Mouse (Mus musculus) heart, embryonic 14.5 days (tissue): ENCODE data around the gene Hist1h2ad. TPM values are rescaled to one million over a fixed set of nuclear protein-coding genes. Genes with fewer than 3 reads are reported as not detected.
"Not testable (repeated sequence)": the region's sequence is repeated elsewhere in the genome, so short reads cannot be mapped to it uniquely, and the experiment has no call there.

Source experiments
- ATAC-seq: fragments of 200-750 bp; cut with Nextera tagmentation; 2 replicates; pipeline ENCODE4 v1.8.0; 2017; ENCODE audit warnings: low read depth, moderate TSS enrichment; ENCODE audit not compliant: insufficient number of reproducible peaks, insufficient read depth, low FRiP score
- H3K27ac ChIP-seq, 2 experiments: fragments of 200-500 bp in 1 of 2; fragments of 300-500 bp in 1 of 2; sonication (generic) in 1 of 2; replicated peaks in 1 of 2; 2 replicates each; pipeline ENCODE4 v1.5.1; 2012 to 2014; ENCODE audit warnings: low read depth in 2 of 2, low read length in 2 of 2, control low read depth in 1 of 2, mild to moderate bottlenecking in 1 of 2, mixed read lengths in 1 of 2; ENCODE audit not compliant: control insufficient read depth in 1 of 2, insufficient read depth in 1 of 2
- H3K27me3 ChIP-seq: fragments of 300-500 bp; sonication (generic); 2 replicates; pipeline ENCODE4 v1.6.1; 2014; ENCODE audit warnings: mild to moderate bottlenecking, low read length, control low read depth; ENCODE audit not compliant: control insufficient read depth, insufficient read depth
- H3K36me3 ChIP-seq: fragments of 300-500 bp; sonication (generic); 2 replicates; pipeline ENCODE4 v1.6.1; 2014; ENCODE audit warnings: mild to moderate bottlenecking, control low read depth, low read length, mixed read lengths; ENCODE audit not compliant: control insufficient read depth, insufficient read depth
- H3K4me1 ChIP-seq, 2 experiments: fragments of 200-500 bp in 1 of 2; fragments of 300-500 bp in 1 of 2; sonication (generic) in 1 of 2; 2 replicates each; pipeline ENCODE4 v1.6.1; 2012 to 2014; ENCODE audit warnings: low read length in 2 of 2, control low read depth in 1 of 2, mixed read lengths in 1 of 2; ENCODE audit not compliant: control insufficient read depth in 2 of 2, insufficient read depth in 2 of 2
- H3K4me2 ChIP-seq: fragments of 300-500 bp; sonication (generic); 2 replicates; pipeline ENCODE4 v1.6.1; 2014; ENCODE audit warnings: mild to moderate bottlenecking, low read length
- H3K4me3 ChIP-seq, 2 experiments: fragments of 200-500 bp in 1 of 2; fragments of 300-500 bp in 1 of 2; sonication (generic) in 1 of 2; 2 replicates each; pipeline ENCODE4 v1.5.1; 2012 to 2014; ENCODE audit warnings: low read length in 2 of 2, mild to moderate bottlenecking in 2 of 2, control low read depth in 1 of 2, low read depth in 1 of 2, moderate library complexity in 1 of 2; ENCODE audit not compliant: control insufficient read depth in 1 of 2, insufficient read depth in 1 of 2
- H3K9ac ChIP-seq: fragments of 300-500 bp; sonication (generic); 2 replicates; pipeline ENCODE4 v1.6.1; 2014; ENCODE audit warnings: mild to moderate bottlenecking, low read length
- H3K9me3 ChIP-seq: fragments of 300-500 bp; sonication (generic); 2 replicates; pipeline ENCODE4 v1.6.1; 2016; ENCODE audit warnings: low read length, control low read depth; ENCODE audit not compliant: control insufficient read depth
- WGBS: fragments of 180-500 bp; shearing (Covaris S2); extraction: QIAGEN DNeasy Blood & Tissue Kit; methylation state at CpG from one replicate; pipeline ENCODE4 v1.1.7; 2014; 5-methylcytosine and 5-hydroxymethylcytosine counted together
- polyA plus RNA-seq: library from polyadenylated mRNA; unstranded; fragments of >200 nt; fragmentation: Nextera tagmentation; extraction: Ambion mirVana; gene quantifications from 2 replicates; pipeline ENCODE4 v1.2.1, GENCODE M21; 2014

The Hist1h2ad gene
- polyA plus RNA-seq, 1 experiment from 2014 or later = 0.53 TPM

GRCm38 (mm10) chr13:23530901-23531875 is 43.0 kb upstream of the Hist1h2ad start, which contains the start of gene Hist1h4h:
Gene Hist1h4h, plus strand, starts transcription at chr13:23531050.
- Histone ChIP-seq H3K36me3 (no peaks in the 10 kb centered on the region), H3K9me3 (no peaks in the 10 kb centered on the region), H3K4me2 (peak within 1 kb of the TSS; percentile 71), H3K27me3 (no peaks in the 10 kb centered on the region), H3K27ac (peak within 1 kb of the TSS; percentile 95 to 100), H3K4me3 (peak within 1 kb of the TSS; percentile 49 to 67), H3K9ac (peak within 1 kb of the TSS; percentile 95), H3K4me1 (peaks cover 8 to 32% of the 10 kb centered on the region in 2 experiments)
- WGBS = under 1% methylated on average over 50 of the region's 70 CpGs
- ATAC-seq = peak; percentile 81

- ATAC-seq = no peak
Observed at GRCm38 (mm10) chr13:23532262-23533075, 41.7 kb upstream of the Hist1h2ad start.

GRCm38 (mm10) chr13:23533560-23534367 is 40.4 kb upstream of the Hist1h2ad start, which contains the start of gene Hist1h2af:
Gene Hist1h2af, plus strand, starts transcription at chr13:23533906.
- Histone ChIP-seq H3K27ac (peak within 1 kb of the TSS; percentile 89 to 95), H3K4me1 (peaks cover 8 to 35% of the 10 kb centered on the region in 2 experiments), H3K4me3 (peak within 1 kb of the TSS; percentile 36 to 48), H3K4me2 (peak within 1 kb of the TSS; percentile 71), H3K9ac (peak within 1 kb of the TSS; percentile 71)
- WGBS = under 1% methylated on average over 23 of the region's 53 CpGs
- ATAC-seq, H3K27me3 ChIP-seq, H3K36me3 ChIP-seq, H3K9me3 ChIP-seq: not testable (repeated sequence)

More at GRCm38 (mm10) chr13:23532262-23533075, 41.7 kb upstream of the Hist1h2ad start:
- Histone ChIP-seq H3K27me3 (no peaks in the 10 kb centered on the region), H3K4me3 (peak overlapping the region; percentile 21 to 67; a peak in 3 of 4 replicates), H3K4me2 (peak overlapping the region; percentile 71), H3K36me3 (no peaks in the 10 kb centered on the region), H3K9ac (peak overlapping the region; percentile 71), H3K27ac (peak overlapping the region; percentile 61 to 95), H3K9me3 (no peaks in the 10 kb centered on the region), H3K4me1 (peaks cover 8 to 36% of the 10 kb centered on the region in 2 experiments)
- 24% methylated on average over 9 of the region's 9 CpGs for WGBS

GRCm38 (mm10) chr13:23534368-23535131 is 39.6 kb upstream of the Hist1h2ad start:
- 1% methylated on average over 15 of the region's 15 CpGs for WGBS
- H3K36me3 ChIP-seq = no peaks in the 10 kb centered on the region
- H3K9me3 ChIP-seq = no peaks in the 10 kb centered on the region
- peak overlapping the region; percentile 71 for H3K9ac ChIP-seq
- H3K4me3 ChIP-seq = peak overlapping the region; percentile 24 to 48; a peak in 3 of 4 replicates
- ATAC-seq = no peak
- peak overlapping the region; percentile 71 for H3K4me2 ChIP-seq
- peak overlapping the region; percentile 68 to 95 for H3K27ac ChIP-seq
- peaks cover 5 to 30% of the 10 kb centered on the region in 2 experiments for H3K4me1 ChIP-seq
- H3K27me3 ChIP-seq = no peaks in the 10 kb centered on the region

GRCm38 (mm10) chr13:23535137-23536075 is 38.8 kb upstream of the Hist1h2ad start, which contains the start of gene Hist1h3g:
Gene Hist1h3g, plus strand, starts transcription at chr13:23535422.
- not testable (repeated sequence) for H3K36me3 ChIP-seq, H3K27me3 ChIP-seq, H3K9me3 ChIP-seq
- H3K4me2 ChIP-seq = peak within 1 kb of the TSS; percentile 71
- peaks cover 5 to 30% of the 10 kb centered on the region in 2 experiments for H3K4me1 ChIP-seq
- H3K4me3 ChIP-seq = peak within 1 kb of the TSS; percentile 48 to 51
- H3K9ac ChIP-seq = peak within 1 kb of the TSS; percentile 78
- peak; percentile 85 for ATAC-seq
- under 1% methylated on average over 37 of the region's 62 CpGs for WGBS
- H3K27ac ChIP-seq = peak within 1 kb of the TSS; percentile 68 to 95
